Mouse (Mus musculus) testis, adult 2 months (tissue): ENCODE data around the gene Tdo2. TPM values are rescaled to one million over a fixed set of nuclear protein-coding genes. Genes with fewer than 3 reads are reported as not detected.

ENCODE experiments used
- H3K27ac ChIP-seq: fragments of 200-500 bp; 2 replicates; pipeline ENCODE4 v1.5.1; 2012; ENCODE audit warnings: low read depth, low read length; ENCODE audit not compliant: control insufficient read depth, insufficient read depth
- H3K27me3 ChIP-seq: fragments of 200-500 bp; 2 replicates; pipeline ENCODE4 v1.6.1; 2012; ENCODE audit warnings: mild to moderate bottlenecking, low read length, moderate library complexity; ENCODE audit not compliant: control insufficient read depth, insufficient read depth
- H3K36me3 ChIP-seq: fragments of 200-500 bp; 2 replicates; pipeline ENCODE4 v1.6.1; 2012; ENCODE audit warnings: mild to moderate bottlenecking, low read length; ENCODE audit not compliant: control insufficient read depth, insufficient read depth
- H3K4me1 ChIP-seq: fragments of 200-500 bp; 2 replicates; pipeline ENCODE4 v1.6.1; 2012; ENCODE audit warnings: low read length; ENCODE audit not compliant: control insufficient read depth, insufficient read depth
- H3K4me3 ChIP-seq: fragments of 200-500 bp; 2 replicates; pipeline ENCODE4 v1.5.1; 2012; ENCODE audit warnings: low read depth, mild to moderate bottlenecking, low read length, moderate library complexity, mixed read lengths; ENCODE audit not compliant: control insufficient read depth
- CTCF ChIP-seq: fragments of 200-500 bp; IDR thresholded peaks from 2 replicates; pipeline ENCODE4 v1.5.1; 2012; ENCODE audit warnings: low read depth, mild to moderate bottlenecking, inconsistent platforms, low read length, moderate library complexity; ENCODE audit not compliant: control insufficient read depth, insufficient read depth, insufficient replicate concordance
- POLR2A ChIP-seq: fragments of 200-500 bp; IDR thresholded peaks from 2 replicates; pipeline ENCODE4 v1.6.1; 2012; ENCODE audit warnings: low read depth, mild to moderate bottlenecking, inconsistent platforms, low read length, moderate library complexity; ENCODE audit not compliant: control insufficient read depth
- polyA plus RNA-seq: library from polyadenylated mRNA; depleted of rRNA; stranded (reverse); fragments of >200 nt; gene quantifications from 2 replicates; pipeline ENCODE4 v1.2.3, GENCODE M21; 2012

Tdo2 gene
- polyA plus RNA-seq, 1 experiment, result 0.40 TPM

DNA sequence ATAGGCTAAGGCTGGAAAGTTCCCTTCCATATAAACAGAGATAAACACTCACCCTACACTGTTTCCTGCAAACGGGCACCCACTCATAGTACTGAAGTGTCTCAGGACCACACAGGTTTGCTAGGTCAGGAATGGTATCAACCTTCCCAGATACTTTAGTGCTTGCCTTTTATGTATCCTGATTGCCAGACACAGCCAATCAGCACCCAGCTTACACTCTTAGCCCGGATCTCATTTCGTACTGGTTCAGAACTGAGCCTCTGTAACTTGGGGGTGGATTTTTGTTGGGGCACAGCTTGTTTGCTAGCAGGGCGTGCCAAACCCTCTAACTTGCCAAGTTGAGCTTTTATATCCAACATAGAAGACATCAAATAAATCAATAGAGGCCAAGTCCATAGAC is 395 bp downstream of the Tdo2 start:
- Histone ChIP-seq H3K27ac (no peak overlapping the region), H3K27me3 (no peaks in the 10 kb centered on the region), H3K4me3 (no peak overlapping the region), H3K36me3 (no peaks in the 10 kb centered on the region), H3K4me1 (no peaks in the 10 kb centered on the region)
- no peak for TF ChIP-seq CTCF
- no peak for TF ChIP-seq POLR2A

DNA sequence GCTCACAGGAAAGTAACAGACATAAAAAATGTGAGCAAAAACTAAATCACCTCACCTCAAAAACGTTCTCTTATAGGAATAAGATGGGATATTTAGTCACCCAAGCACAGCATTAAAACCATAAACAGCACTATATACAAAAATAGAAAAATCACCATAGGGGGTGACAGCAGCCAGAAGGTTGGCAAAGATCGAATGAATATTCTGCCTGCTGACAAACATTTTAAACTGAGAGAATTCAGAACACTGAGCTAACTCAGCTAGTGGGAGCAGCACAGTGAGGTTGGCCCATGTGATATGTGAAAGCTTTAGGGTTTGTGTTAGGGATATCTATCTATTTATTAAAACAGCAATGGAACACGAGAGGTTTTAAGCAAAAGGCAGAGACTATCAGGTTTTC is 11.4 kb downstream of the Tdo2 start:
- TF ChIP-seq POLR2A, result no peak
- TF ChIP-seq CTCF, result no peak
- no peak overlapping the region for H3K4me3 ChIP-seq
- H3K4me1 ChIP-seq, result no peaks in the 10 kb centered on the region
- no peaks in the 10 kb centered on the region for H3K27me3 ChIP-seq
- H3K27ac ChIP-seq, result no peak overlapping the region
- no peaks in the 10 kb centered on the region for H3K36me3 ChIP-seq

DNA sequence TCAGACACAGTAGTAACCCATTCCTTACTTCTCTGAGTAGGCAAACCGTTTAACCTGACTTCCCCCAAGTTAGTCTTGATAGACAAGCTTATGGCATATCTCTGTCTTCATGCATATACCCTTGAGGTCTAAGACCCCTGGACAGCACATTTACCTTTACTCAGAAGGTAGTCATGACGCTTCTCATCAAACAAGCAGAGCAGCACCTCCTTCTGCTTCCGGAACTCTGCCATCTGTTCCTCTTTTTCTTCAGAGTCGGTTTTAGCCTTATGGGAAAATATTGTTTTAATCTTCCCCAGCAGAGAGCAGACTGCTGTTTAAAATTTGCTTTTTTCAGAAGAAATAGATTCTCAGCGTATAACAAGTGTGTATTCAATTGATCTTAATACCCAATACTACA is 12.2 kb downstream of the Tdo2 start:
- Histone ChIP-seq H3K27ac (no peak overlapping the region), H3K27me3 (no peaks in the 10 kb centered on the region), H3K4me1 (no peaks in the 10 kb centered on the region), H3K36me3 (no peaks in the 10 kb centered on the region), H3K4me3 (no peak overlapping the region)
- TF ChIP-seq POLR2A (no peak), CTCF (no peak)

DNA sequence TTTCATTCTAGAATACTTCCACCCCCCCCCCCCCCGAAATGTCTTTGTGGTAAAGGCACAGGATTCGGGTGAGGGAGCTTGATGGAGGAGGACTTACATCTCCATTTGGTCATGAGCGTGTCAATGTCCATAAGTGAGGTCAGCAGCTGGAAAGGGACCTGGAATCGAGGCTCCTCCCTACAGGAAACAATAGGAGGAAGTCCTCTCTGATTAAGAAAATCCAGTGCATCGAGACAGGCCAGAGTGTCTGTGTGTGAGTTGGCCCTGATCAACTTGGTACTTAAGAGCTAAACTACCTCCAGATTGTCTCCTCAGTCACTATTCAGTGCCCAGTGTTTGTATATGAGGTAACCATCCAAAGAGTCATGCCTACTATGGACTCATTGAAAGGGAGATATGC is 14.7 kb downstream of the Tdo2 start:
- Histone ChIP-seq H3K36me3 (no peaks in the 10 kb centered on the region), H3K27me3 (no peaks in the 10 kb centered on the region), H3K4me3 (no peak overlapping the region), H3K4me1 (no peaks in the 10 kb centered on the region), H3K27ac (no peak overlapping the region)
- TF ChIP-seq CTCF (no peak), POLR2A (no peak)

DNA sequence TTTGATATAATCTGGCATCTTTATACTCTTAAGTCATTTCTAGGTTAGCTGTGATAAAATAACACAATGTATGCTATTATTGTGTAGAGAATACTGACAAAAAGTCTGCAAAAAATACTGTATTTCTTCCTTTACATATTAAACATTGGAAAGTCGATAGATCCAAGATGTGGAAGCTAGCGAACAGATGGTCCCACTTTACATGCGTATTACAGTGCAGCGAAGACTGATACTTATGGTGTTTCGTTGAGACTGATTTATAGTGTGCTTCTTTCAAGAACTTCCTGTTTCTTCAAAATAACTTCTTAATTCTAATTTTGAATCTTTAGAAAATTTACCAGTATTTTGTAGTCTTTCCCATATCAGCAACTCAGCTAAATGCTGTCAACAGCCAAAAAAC is 18.5 kb downstream of the Tdo2 start:
- no peak for TF ChIP-seq POLR2A
- no peak for TF ChIP-seq CTCF

DNA sequence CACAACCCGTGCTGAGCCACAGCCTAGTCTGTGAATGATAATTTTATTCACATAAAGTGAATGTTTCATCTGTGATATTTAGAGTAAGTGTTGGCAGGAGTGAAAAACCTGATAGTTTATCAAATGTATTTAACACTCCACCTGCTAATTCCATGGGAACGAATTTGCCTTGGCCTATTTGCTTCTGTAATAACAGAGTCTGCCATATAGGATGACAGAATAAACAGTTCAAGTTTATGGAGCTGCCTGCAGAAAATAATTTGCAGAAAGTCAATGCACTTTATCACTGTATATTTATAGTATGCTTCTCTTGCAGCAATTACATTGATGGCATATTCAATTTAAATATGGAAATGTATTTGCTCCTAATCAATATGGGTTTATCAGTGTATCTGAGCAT is 24.2 kb downstream of the Tdo2 start:
- Histone ChIP-seq H3K27ac (no peak overlapping the region), H3K4me1 (no peaks in the 10 kb centered on the region), H3K27me3 (no peaks in the 10 kb centered on the region), H3K4me3 (no peak overlapping the region), H3K36me3 (no peaks in the 10 kb centered on the region)
- no peak for TF ChIP-seq CTCF

More for the DNA sequence above, 18.5 kb downstream of the Tdo2 start:
- no peaks in the 10 kb centered on the region for H3K27me3 ChIP-seq
- no peaks in the 10 kb centered on the region for H3K4me1 ChIP-seq
- H3K4me3 ChIP-seq, result no peak overlapping the region
- H3K36me3 ChIP-seq, result no peaks in the 10 kb centered on the region
- no peak overlapping the region for H3K27ac ChIP-seq

DNA sequence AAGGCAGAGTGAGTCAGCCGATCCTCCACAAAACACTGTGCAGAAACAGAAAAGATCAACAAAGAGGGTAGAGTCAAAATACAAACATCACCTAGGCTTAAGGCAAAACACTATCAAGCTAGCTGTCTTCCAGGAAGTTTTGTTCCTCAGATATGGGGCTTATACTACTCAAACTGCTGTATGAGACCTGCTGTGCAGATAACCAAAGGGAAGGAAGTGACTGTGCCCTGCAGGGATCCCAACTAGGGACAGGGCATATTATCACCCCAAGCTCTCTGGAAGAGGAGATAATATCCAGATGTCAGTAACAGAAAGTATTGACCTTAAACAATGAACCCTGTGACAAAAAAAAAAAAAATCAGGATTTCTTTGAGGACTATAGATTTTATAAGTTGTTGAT is 27.0 kb downstream of the Tdo2 start:
- TF ChIP-seq POLR2A (no peak), CTCF (no peak)
- peaks cover 3% of the 10 kb centered on the region; the same call in 1 of the 2 replicates for H3K4me1 ChIP-seq
- H3K27me3 ChIP-seq, result no peaks in the 10 kb centered on the region
- H3K4me3 ChIP-seq, result no peak overlapping the region
- no peak overlapping the region for H3K27ac ChIP-seq
- H3K36me3 ChIP-seq, result no peaks in the 10 kb centered on the region

DNA sequence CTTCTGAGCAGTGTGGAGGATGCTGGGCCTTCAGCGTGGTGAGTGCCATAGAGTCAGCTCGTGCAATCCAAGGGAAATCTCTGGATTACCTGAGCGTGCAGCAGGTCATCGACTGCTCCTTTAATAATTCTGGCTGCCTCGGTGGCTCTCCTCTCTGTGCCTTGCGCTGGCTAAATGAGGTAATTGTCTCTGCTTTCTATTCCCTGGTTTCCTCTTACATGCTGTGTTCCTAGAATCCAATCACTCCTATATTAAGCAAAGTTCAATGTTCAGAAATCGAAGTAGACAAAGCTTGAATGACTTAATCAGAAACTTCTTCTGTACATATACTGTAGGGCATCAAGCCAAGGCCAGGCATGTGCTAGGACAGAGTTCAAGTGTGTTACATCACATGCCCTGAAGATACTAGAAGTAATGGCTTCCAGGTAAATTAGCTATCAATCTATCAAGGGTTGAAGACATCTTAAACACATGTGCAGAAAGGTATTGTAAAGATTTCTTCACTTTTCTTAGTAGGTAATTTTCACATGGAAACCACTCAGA is 31.1 kb downstream of the Tdo2 start:
- no peaks in the 10 kb centered on the region for H3K27me3 ChIP-seq
- TF ChIP-seq CTCF (no peak), POLR2A (no peak)
- H3K4me1 ChIP-seq, result peaks cover 3% of the 10 kb centered on the region; the same call in 1 of the 2 replicates
- no peak overlapping the region for H3K27ac ChIP-seq
- no peaks in the 10 kb centered on the region for H3K36me3 ChIP-seq
- H3K4me3 ChIP-seq, result no peak overlapping the region
